ENCODE assay signal across 10 mouse cellular contexts in genomic region chr17:84095829-84096228, GRCm38 (mm10).
A peak's percentile ranks its signal among the peaks of the same experiment; 100 is the strongest.
DNase-seq lines count a peak whose midpoint lies in the region; ATAC-seq lines count a peak whose summit lies in the region.
"Had no signal": no experiment of that assay in that cellular context is flagged by ENCODE, and none has a peak within 500 bp of the region (broad histone marks: within the 10 kb centered on the region; RNA-seq: fewer than 3 reads in every experiment).

No protein-coding gene starts in this region.

- H3K9ac ChIP-seq in lung, embryonic 15.5 days = no peak overlapping the region
- H3K9ac ChIP-seq in forebrain, embryonic 13.5 days = no peak overlapping the region
- H3K9ac ChIP-seq in limb, embryonic 13.5 days = peak overlapping the region; percentile 72; the same call in 1 of the 2 replicates
- H3K9ac ChIP-seq in neural tube, embryonic 15.5 days (replicated peaks) = no peak overlapping the region; the same call in 1 of the 2 replicates

- intact Hi-C loops in left cerebral cortex, postnatal 36 days (cut with DNase I) = loop anchor here (1.0 to 5.0 kb wide), 3 partner anchors 39 to 207 kb away; partner anchors contain the start of gene Zfp36l2

- H3K4me2 ChIP-seq in lung, embryonic 15.5 days = no peak overlapping the region
- peak overlapping the region; percentile 64 for H3K4me2 ChIP-seq in forebrain, embryonic 13.5 days
- peak overlapping the region; percentile 78 for H3K4me2 ChIP-seq in limb, embryonic 13.5 days (replicated peaks)
- peak overlapping the region; percentile 87; the same call in 1 of the 2 replicates for H3K4me2 ChIP-seq in neural tube, embryonic 15.5 days

- H3K4me1 ChIP-seq in lung, embryonic 15.5 days = peaks cover 31% of the 10 kb centered on the region
- peaks cover 45% of the 10 kb centered on the region for H3K4me1 ChIP-seq in forebrain, embryonic 13.5 days
- H3K4me1 ChIP-seq in limb, embryonic 13.5 days = peaks cover 28% of the 10 kb centered on the region
- H3K4me1 ChIP-seq in neural tube, embryonic 15.5 days = peaks cover 30% of the 10 kb centered on the region

- H3K9me3 ChIP-seq in lung, embryonic 15.5 days = no peaks in the 10 kb centered on the region
- no peaks in the 10 kb centered on the region for H3K9me3 ChIP-seq in forebrain, embryonic 13.5 days (replicated peaks)
- no peaks in the 10 kb centered on the region; the same call in 1 of the 2 replicates for H3K9me3 ChIP-seq in limb, embryonic 13.5 days
- no peaks in the 10 kb centered on the region for H3K9me3 ChIP-seq in neural tube, embryonic 15.5 days (replicated peaks)

- DNase-seq in lung, postnatal 10 days = no peak
- no peak for DNase-seq in gastrocnemius, postnatal 25 days
- DNase-seq in cerebellum, postnatal 14 days = no peak
- no peak for DNase-seq in left cerebral cortex, postnatal 36 days (ENCODE audit: low spot score in 2 of 2)
- DNase-seq: thymus, postnatal 4 days had no signal

- no peak overlapping the region for H3K4me3 ChIP-seq in lung, embryonic 15.5 days
- H3K4me3 ChIP-seq in forebrain, embryonic 13.5 days = no peak overlapping the region
- no peak overlapping the region for H3K4me3 ChIP-seq in limb, embryonic 13.5 days
- no peak overlapping the region for H3K4me3 ChIP-seq in neural tube, embryonic 15.5 days (replicated peaks)
- H3K4me3 ChIP-seq: erythroblast, embryonic 14.5 days had no signal

- no peaks in the 10 kb centered on the region for H3K27me3 ChIP-seq in lung, embryonic 15.5 days
- no peaks in the 10 kb centered on the region for H3K27me3 ChIP-seq in forebrain, embryonic 13.5 days
- no peaks in the 10 kb centered on the region for H3K27me3 ChIP-seq in limb, embryonic 13.5 days
- no peaks in the 10 kb centered on the region for H3K27me3 ChIP-seq in neural tube, embryonic 15.5 days (replicated peaks)

- H3K36me3 ChIP-seq in lung, embryonic 15.5 days = no peaks in the 10 kb centered on the region
- no peaks in the 10 kb centered on the region for H3K36me3 ChIP-seq in forebrain, embryonic 13.5 days (ENCODE audit: poor library complexity, severe bottlenecking)
- no peaks in the 10 kb centered on the region for H3K36me3 ChIP-seq in limb, embryonic 13.5 days
- H3K36me3 ChIP-seq in neural tube, embryonic 15.5 days = no peaks in the 10 kb centered on the region

- no peak for ATAC-seq in lung, embryonic 15.5 days (ENCODE audit: borderline replicate concordance, extremely low read depth, low FRiP score, low TSS enrichment)
- peak; percentile 3; the same call in 1 of the 2 replicates for ATAC-seq in forebrain, embryonic 13.5 days
- ATAC-seq in limb, embryonic 13.5 days (ENCODE audit: low FRiP score, low read depth) = no peak
- ATAC-seq in neural tube, embryonic 15.5 days (ENCODE audit: low FRiP score) = 0 out of 2 replicates have a peak, but pooled peaks have one; percentile 2

- H3K27ac ChIP-seq in lung, embryonic 15.5 days = peak overlapping the region; percentile 62; the same call in 1 of the 2 replicates
- peak overlapping the region; percentile 95 for H3K27ac ChIP-seq in forebrain, embryonic 13.5 days
- H3K27ac ChIP-seq in limb, embryonic 13.5 days = no peak overlapping the region
- peak overlapping the region; percentile 77 for H3K27ac ChIP-seq in neural tube, embryonic 15.5 days (replicated peaks)

- 49% methylated on average over 4 of the region's 4 CpGs for WGBS in lung, embryonic 15.5 days
- 15% methylated on average over 4 of the region's 4 CpGs for WGBS in forebrain, embryonic 13.5 days
- 43% methylated on average over 4 of the region's 4 CpGs for WGBS in limb, embryonic 13.5 days
- WGBS in neural tube, embryonic 15.5 days = 10% methylated on average over 4 of the region's 4 CpGs

Comparison
In these comparisons a context has a peak if more than half of its experiments do, and no peak if none do; other contexts are left out.
1. ATAC-seq: peak in forebrain, embryonic 13.5 days (single experiment) and neural tube, embryonic 15.5 days (single experiment); none in lung, embryonic 15.5 days (single experiment) and limb, embryonic 13.5 days (single experiment).